Mouse (Mus musculus): ENCODE measurements around the gene Ednra.
"Not testable (repeated sequence)": the region's sequence is repeated elsewhere in the genome, so short reads cannot be mapped to it uniquely, and the experiment has no call there.

The Ednra gene

GRCm38 (mm10) chr8:77718933-77719332, 5.3 kb downstream of the Ednra start:
- no peak for DNase-seq (ENCODE audit: low spot score)

DNA sequence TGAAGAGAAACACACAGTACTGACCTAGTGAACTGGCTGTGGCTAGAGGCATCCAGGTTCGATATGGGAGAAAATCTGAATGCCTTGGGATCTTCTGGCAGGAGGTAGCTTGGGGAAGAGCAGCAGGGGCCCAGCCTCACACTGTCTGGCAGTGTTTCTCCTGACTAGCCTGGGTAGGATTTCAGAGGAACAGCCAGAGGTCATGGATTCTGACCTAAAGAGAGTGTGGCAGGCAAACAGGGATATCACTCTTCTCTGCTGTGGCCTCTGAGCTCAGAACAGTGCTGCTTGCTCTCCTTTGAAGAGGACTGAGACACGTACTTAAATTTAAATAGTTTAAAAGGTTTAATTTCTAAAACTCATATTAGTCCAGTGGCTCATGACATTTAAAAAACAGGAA, 7.2 kb downstream of the Ednra start:
- no peak for DNase-seq (ENCODE audit: low spot score)

GRCm38 (mm10) chr8:77714455-77714854, 9.8 kb downstream of the Ednra start:
- no peak for DNase-seq (ENCODE audit: low spot score)

GRCm38 (mm10) chr8:77713688-77714087, 10.6 kb downstream of the Ednra start:
- DNase-seq (ENCODE audit: low spot score): no peak

DNA sequence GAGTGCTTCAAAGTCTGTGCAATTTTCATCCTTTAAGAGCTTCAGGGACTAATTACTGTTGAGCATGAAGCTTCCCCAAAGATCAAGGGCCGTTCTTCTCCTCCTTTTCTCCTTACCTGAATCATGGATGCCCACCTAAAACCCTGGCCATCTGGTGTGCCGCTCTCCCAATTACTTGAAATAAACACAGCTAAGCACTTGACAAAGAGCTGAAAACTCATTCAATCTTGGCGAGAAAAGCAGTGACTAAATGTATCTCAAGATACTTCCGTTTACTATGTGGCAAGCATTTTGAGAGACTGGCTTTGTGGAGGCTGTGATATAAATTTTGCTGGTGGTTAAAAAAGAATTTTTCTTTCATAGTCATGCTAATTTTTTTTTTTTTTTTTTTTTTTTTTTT, 19.5 kb downstream of the Ednra start:
- DNase-seq (ENCODE audit: low spot score): no peak

GRCm38 (mm10) chr8:77698028-77698427, 26.2 kb downstream of the Ednra start:
- no peak for DNase-seq (ENCODE audit: low spot score)

DNA sequence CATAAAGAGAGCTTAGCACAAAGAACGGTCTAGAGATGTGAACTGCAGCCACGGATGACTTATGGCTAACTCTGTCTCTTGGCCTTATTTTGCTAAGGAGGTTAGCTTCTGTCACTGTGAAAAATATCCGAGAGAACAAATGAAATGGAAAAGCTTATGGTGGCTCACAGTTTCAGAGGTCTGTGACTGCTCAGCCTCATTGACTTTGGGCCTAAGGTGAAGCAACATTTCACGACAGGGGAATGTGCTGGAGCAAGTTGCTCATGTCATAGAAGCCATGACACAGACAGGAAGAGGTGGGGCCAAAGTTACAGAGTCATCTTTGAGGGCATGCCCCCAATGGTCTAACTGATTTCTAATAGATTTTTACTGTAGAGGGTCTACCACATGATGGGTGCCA, 28.1 kb downstream of the Ednra start:
- DNase-seq (ENCODE audit: low spot score): no peak

GRCm38 (mm10) chr8:77695486-77696058, 28.7 kb downstream of the Ednra start:
- no peak for DNase-seq (ENCODE audit: low spot score)

DNA sequence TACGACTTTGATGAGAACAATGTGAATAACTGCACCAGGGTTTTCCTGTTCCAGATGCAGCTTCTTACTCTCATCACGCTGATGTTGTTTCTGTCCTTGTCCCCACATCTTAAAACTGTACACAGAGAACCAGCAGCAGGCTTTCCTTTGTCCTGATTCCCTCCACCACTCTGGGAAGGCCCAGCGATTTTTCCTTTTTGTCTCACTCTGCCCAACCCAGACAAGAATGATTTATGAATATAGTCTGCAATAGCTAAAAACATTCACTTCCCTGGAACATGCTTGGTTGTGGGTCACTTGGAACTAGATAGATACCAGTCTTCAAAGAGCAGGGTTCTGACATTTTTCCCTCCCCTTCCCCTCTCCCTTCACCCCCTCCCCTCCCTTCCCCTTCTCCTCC, 29.2 kb downstream of the Ednra start:
- no peak for DNase-seq (ENCODE audit: low spot score)

- DNase-seq (ENCODE audit: low spot score): no peak
Observed at GRCm38 (mm10) chr8:77694588-77694987, 29.7 kb downstream of the Ednra start.

DNA sequence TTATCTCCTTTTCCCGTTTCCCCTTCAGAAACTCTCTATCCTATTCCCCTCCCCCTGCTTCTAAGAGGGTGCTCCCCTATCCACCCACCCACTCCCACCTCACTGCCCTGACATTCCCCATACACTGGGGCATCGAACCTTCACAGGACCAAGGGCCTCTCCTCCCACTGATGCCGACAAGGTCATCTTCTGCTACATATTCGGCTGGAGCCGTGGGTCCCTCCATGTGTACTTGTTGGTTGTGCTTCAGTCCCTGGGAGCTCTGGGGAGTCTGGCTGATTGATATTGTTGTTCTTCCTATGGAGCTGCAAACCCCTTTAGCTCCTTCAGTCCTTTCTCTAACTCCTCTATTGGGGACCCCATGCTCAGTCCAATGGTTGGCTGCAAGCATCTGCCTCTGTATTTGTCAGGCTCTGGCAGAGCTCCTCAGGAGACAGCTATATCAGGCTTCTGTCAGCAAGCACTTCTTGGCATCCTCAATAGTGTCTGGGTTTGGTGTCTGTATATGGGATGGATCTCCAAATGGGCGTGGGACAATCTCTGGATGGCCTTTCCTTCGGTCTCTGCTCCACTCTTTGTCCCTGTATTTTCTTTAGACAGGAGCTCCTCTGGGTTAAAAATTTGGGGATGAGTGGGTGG, 34.7 kb downstream of the Ednra start:
- DNase-seq (ENCODE audit: low spot score): not testable (repeated sequence)

DNA sequence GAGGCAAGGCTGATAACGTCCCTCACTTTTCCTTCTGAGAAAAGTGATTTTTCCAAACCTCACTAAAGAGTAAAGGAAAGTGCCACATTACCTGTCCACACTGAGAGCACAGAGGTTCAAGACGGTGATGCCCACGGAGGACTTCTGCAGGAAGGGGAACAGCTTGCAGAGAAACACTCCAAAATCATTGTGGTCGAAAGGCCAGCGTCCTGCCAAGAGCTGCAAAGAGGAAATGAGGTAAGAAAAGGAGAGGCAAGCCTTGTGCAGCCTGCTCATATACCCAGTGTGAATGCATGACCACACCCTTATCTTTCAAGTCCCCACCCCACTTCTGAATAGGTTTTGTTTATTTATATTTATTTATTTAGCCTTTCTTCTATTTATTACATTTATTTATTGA, 35.3 kb downstream of the Ednra start:
- DNase-seq (ENCODE audit: low spot score): no peak

DNA sequence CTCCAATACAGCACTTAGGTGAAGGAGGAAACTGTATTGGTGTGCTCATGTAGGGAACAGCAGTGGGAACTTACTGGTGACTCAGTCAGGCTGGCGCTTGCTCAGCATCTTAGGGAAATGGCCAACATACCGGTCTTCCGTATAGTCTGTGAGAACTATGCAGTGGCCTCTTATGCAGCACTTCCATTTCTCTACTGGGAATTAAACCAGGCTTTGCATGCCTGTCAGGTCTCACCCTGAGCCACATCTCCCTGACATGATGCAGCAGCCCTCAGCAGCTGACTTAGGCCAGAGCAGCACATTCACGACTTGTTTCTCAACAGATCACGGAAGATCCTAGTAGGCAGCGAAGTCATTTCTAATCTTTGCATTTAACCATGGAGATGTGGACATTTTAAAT, 39.9 kb downstream of the Ednra start:
- DNase-seq (ENCODE audit: low spot score): no peak

DNA sequence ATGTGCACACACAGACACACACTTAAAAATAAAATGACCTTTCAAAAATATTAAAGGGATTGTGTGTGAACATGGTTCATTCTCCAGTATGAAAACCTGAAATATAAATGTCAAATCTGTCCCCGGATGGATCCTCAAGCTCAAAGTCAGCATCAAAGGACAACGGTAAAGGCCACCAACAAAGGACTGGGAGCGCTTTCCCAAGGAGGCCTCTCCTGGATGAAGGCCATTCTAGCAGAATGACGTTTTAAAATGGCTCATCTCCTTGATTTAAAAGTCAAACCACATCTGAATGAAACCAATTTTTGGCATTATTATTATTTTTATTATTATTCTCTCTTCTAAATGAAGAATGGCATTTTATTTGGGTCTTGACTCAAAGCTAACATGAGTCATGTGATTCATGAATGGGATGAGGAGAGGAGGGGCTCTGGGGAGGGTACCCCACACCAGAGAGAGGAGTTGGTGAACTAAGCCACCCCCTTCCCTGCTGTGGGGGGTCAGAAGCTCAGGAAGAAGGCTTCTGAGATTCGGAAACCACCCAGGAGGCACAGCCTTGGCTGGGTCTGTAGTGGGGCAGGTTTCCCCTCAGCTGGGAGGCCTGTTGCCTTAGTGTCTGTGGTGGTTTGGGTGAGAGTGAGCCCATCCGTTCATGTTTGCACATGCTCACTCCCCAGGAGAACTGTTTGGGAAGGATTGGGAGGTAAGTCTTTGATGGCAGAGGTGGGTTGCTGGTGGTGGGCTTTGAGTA, 40.7 kb downstream of the Ednra start:
- no peak for DNase-seq (ENCODE audit: low spot score)

GRCm38 (mm10) chr8:77682008-77682934, 42.0 kb downstream of the Ednra start:
- no peak for DNase-seq (ENCODE audit: low spot score)

GRCm38 (mm10) chr8:77672036-77672435, 52.2 kb downstream of the Ednra start:
- no peak for DNase-seq (ENCODE audit: low spot score)

GRCm38 (mm10) chr8:77670612-77671363, 53.5 kb downstream of the Ednra start:
- no peak for DNase-seq (ENCODE audit: low spot score)

GRCm38 (mm10) chr8:77667916-77668315, 56.3 kb downstream of the Ednra start:
- DNase-seq (ENCODE audit: low spot score): no peak

DNA sequence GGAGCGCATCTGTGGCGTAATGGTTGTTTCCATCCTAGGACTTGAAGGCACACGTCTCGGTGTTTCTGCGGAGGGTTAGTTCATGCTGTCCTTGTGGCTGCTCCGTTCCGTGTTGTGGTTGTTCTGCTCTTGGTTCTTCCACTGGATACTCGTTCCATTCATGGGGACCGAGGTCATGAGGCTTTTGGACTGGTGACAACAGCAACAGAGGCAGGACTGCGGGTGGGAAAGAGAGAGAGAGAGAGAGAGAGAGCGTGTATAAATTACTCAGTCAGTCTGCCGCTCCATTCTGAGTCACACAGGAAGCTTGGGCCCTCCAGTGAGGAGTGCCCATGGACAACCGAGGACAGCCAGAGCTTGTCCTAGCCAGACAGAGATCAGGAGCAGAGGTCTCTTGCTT, 59.4 kb downstream of the Ednra start:
- DNase-seq (ENCODE audit: low spot score): no peak

DNA sequence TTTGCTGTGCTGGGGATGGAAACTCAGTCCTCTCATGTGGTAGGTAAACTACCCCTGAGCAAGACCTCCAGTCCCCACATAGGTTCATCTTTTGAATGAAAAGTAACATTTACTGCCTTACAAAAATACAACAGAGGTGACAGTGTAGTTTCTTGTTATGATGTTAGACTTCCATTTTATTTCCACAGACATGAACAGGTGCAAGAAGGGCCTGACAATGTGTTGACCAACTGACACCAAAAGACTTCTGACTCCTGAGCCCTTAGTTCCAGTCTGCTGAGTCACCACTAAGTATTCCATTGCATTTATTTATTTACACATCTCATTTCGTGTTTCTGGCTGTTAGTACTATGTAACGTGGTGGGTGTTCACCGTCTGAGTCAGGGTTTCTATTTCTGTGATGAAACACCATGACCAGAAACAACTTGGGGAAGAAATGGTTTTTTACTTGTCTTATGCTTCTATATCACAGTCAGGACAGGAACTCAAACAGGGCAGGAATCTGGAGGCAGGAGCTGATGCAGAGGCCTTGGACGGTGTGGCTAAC, 64.7 kb downstream of the Ednra start:
- DNase-seq (ENCODE audit: low spot score): no peak

- DNase-seq (ENCODE audit: low spot score): no peak
Observed at GRCm38 (mm10) chr8:77658356-77658755, 65.9 kb downstream of the Ednra start.
